Mouse (Mus musculus) lung, postnatal 0 days (tissue): ENCODE measurements at regions not wholly inside any gene's neighbourhood (a gene's known extent, or its start where the extent isn't known, plus 50 kb on each side); places are given as distances from the start of the nearest gene placed in this dataset.

Source experiments
- CTCF ChIP-seq: IDR thresholded peaks from 2 replicates; pipeline ENCODE4 v1.5.1; 2016; ENCODE audit warnings: antibody characterized with exemption, mild to moderate bottlenecking
- EP300 ChIP-seq: IDR thresholded peaks from 2 replicates; pipeline ENCODE4 v1.6.1; 2016; ENCODE audit warnings: antibody characterized with exemption, mild to moderate bottlenecking, control low read depth

- TF ChIP-seq EP300: no peak
- TF ChIP-seq CTCF: no peak
Measured at GRCm38 (mm10) chr6:14240331-14240730, 369.0 kb upstream of the 2610001J05Rik start.
